In genomic region chr9:123717186-123718008, GRCm38 (mm10) we compare ENCODE assay signal across 8 mouse cellular contexts. TPM values are rescaled to one million over a fixed set of nuclear protein-coding genes. Genes with fewer than 3 reads are reported as not detected.
DNase-seq lines count a peak whose midpoint lies in the region; ATAC-seq and TF ChIP-seq lines count a peak whose summit lies in the region.

Lztfl1 (minus strand) TSS chr9:123717697.

- peak; percentile 65 for TF ChIP-seq POLR2A in CH12.LX (IDR thresholded peaks at IDR 0.05; ENCODE audit: low read depth, low read length)

- peak within 1 kb of the TSS; percentile 57; the same call in 1 of the 2 replicates for H3K4me2 ChIP-seq in CH12.LX (ENCODE audit: insufficient read depth, low read depth, poor library complexity, severe bottlenecking)
- peak within 1 kb of the TSS; percentile 79 for H3K4me2 ChIP-seq in forebrain, embryonic 11.5 days (ENCODE audit: low read depth, low read length, severe bottlenecking)
- peak within 1 kb of the TSS; percentile 91 for H3K4me2 ChIP-seq in heart, embryonic 16.5 days (ENCODE audit: low read depth, low read length)
- peak within 1 kb of the TSS; percentile 89 for H3K4me2 ChIP-seq in liver, embryonic 15.5 days
- H3K4me2 ChIP-seq in neural tube, embryonic 12.5 days (replicated peaks) = peak within 1 kb of the TSS; percentile 70

- in situ Hi-C loops in CH12.LX (cut with MboI; ENCODE audit: low pct_ligation_motif_present, low pct_unique_long_range_greater_than_20kb, low sequenced_read_pairs) = loop anchor here (10.0 kb wide), 1 partner anchor 47 kb away; no protein-coding TSS in a partner anchor

- H3K27ac ChIP-seq in CH12.LX (ENCODE audit: insufficient read depth, low read depth) = no peak within 1 kb of the TSS
- H3K27ac ChIP-seq in forebrain, embryonic 11.5 days (ENCODE audit: low read depth, low read length) = no peak within 1 kb of the TSS
- peak within 1 kb of the TSS; percentile 76 for H3K27ac ChIP-seq in heart, embryonic 16.5 days (ENCODE audit: low read length)
- H3K27ac ChIP-seq in liver, embryonic 15.5 days (replicated peaks) = peak within 1 kb of the TSS; percentile 86
- no peak within 1 kb of the TSS for H3K27ac ChIP-seq in neural tube, embryonic 12.5 days

- 1% methylated on average over 55 of the region's 55 CpGs for WGBS in forebrain, embryonic 11.5 days
- 1% methylated on average over 55 of the region's 55 CpGs for WGBS in heart, embryonic 16.5 days
- under 1% methylated on average over 54 of the region's 55 CpGs for WGBS in liver, embryonic 15.5 days (ENCODE audit: insufficient replicate concordance)
- WGBS in neural tube, embryonic 12.5 days = 1% methylated on average over 55 of the region's 55 CpGs

- H3K27me3 ChIP-seq in CH12.LX (replicated peaks) = peaks cover 2% of the 10 kb centered on the region
- H3K27me3 ChIP-seq in forebrain, embryonic 11.5 days (ENCODE audit: control insufficient read depth, insufficient read depth, low read length) = no peaks in the 10 kb centered on the region
- H3K27me3 ChIP-seq in heart, embryonic 16.5 days (ENCODE audit: control insufficient read depth, insufficient read depth, low read length) = no peaks in the 10 kb centered on the region
- peaks cover 9% of the 10 kb centered on the region; the same call in 1 of the 2 replicates for H3K27me3 ChIP-seq in liver, embryonic 15.5 days
- H3K27me3 ChIP-seq in neural tube, embryonic 12.5 days (replicated peaks) = no peaks in the 10 kb centered on the region

- H3K4me1 ChIP-seq in CH12.LX (ENCODE audit: control insufficient read depth in 1 of 2, insufficient read depth in 2 of 2) = peaks cover 5 to 14% of the 10 kb centered on the region in 2 experiments; a peak in 3 of 4 replicates
- H3K4me1 ChIP-seq in forebrain, embryonic 11.5 days (replicated peaks; ENCODE audit: control insufficient read depth, insufficient read depth, low read length) = no peaks in the 10 kb centered on the region
- peaks cover 6% of the 10 kb centered on the region for H3K4me1 ChIP-seq in heart, embryonic 16.5 days (ENCODE audit: control insufficient read depth, insufficient read depth, low read length)
- H3K4me1 ChIP-seq in liver, embryonic 15.5 days (replicated peaks) = peaks cover 12% of the 10 kb centered on the region
- H3K4me1 ChIP-seq in neural tube, embryonic 12.5 days = 0 out of 2 replicates have a peak, but pooled peaks cover 3% of the 10 kb centered on the region

- H3K4me3 ChIP-seq in CH12.LX (replicated peaks in 1 of 3; ENCODE audit: low read depth in 2 of 3, low read length in 2 of 3, poor library complexity in 1 of 3) = peak within 1 kb of the TSS; percentile 83 to 93 (median 87)
- peak within 1 kb of the TSS; percentile 88 for H3K4me3 ChIP-seq in forebrain, embryonic 11.5 days (ENCODE audit: low read depth, low read length)
- H3K4me3 ChIP-seq in heart, embryonic 16.5 days (ENCODE audit: low read length) = peak within 1 kb of the TSS; percentile 97
- peak within 1 kb of the TSS; percentile 89 for H3K4me3 ChIP-seq in liver, embryonic 15.5 days (replicated peaks)
- H3K4me3 ChIP-seq in neural tube, embryonic 12.5 days = peak within 1 kb of the TSS; percentile 92

- DNase-seq in CH12.LX (ENCODE audit: extremely low read depth) = peak; percentile 99
- DNase-seq in c-Kit-positive CD71-positive TER-119-negative erythroid progenitor cells, embryonic 14.5 days (ENCODE audit: low read depth) = peak; percentile 98
- DNase-seq in forebrain, embryonic 11.5 days (ENCODE audit: low spot score) = peak; percentile 96
- peak; percentile 98 to 99 for DNase-seq in kidney, postnatal 36 days
- peak; percentile 99 for DNase-seq in telencephalon, adult 2 months (ENCODE audit: low read depth, low spot score)

- dilution Hi-C loops in CH12.LX (cut with MboI; ENCODE audit: extremely low pct_ligation_motif_present, extremely low pct_unique_long_range_greater_than_20kb, low sequenced_read_pairs) = no loop called here

- peak; percentile 100 for ATAC-seq in forebrain, embryonic 11.5 days (replicated peaks; ENCODE audit: low FRiP score)
- peak; percentile 100 for ATAC-seq in heart, embryonic 16.5 days (replicated peaks; ENCODE audit: extremely low read depth, insufficient read depth, low FRiP score)
- peak; percentile 99 for ATAC-seq in liver, embryonic 15.5 days (ENCODE audit: insufficient read depth)
- ATAC-seq in neural tube, embryonic 12.5 days (ENCODE audit: low FRiP score, low read depth) = peak; percentile 99

- no peak for TF ChIP-seq CTCF in CH12.LX (conservative IDR thresholded peaks at IDR 0.05 in 1 of 2, IDR thresholded peaks at IDR 0.05 in 1 of 2; ENCODE audit: low read depth in 2 of 2, low read length in 2 of 2)

- peak within 1 kb of the TSS; percentile 71 for H3K9ac ChIP-seq in CH12.LX (ENCODE audit: insufficient read depth, low read depth)
- H3K9ac ChIP-seq in forebrain, embryonic 11.5 days (ENCODE audit: low read length) = peak within 1 kb of the TSS; percentile 74
- H3K9ac ChIP-seq in heart, embryonic 16.5 days (ENCODE audit: low read length) = peak within 1 kb of the TSS; percentile 90
- peak within 1 kb of the TSS; percentile 78 for H3K9ac ChIP-seq in liver, embryonic 15.5 days
- peak within 1 kb of the TSS; percentile 76 for H3K9ac ChIP-seq in neural tube, embryonic 12.5 days

- peaks cover 0 to under 1% of the 10 kb centered on the region in 2 experiments for H3K36me3 ChIP-seq in CH12.LX (replicated peaks in 1 of 2; ENCODE audit: control insufficient read depth in 1 of 2, insufficient read depth in 1 of 2, low read length in 1 of 2)
- no peaks in the 10 kb centered on the region for H3K36me3 ChIP-seq in forebrain, embryonic 11.5 days (ENCODE audit: control insufficient read depth, insufficient read depth, low read length)
- no peaks in the 10 kb centered on the region for H3K36me3 ChIP-seq in heart, embryonic 16.5 days (ENCODE audit: control insufficient read depth, insufficient read depth)
- H3K36me3 ChIP-seq in liver, embryonic 15.5 days (replicated peaks) = no peaks in the 10 kb centered on the region
- H3K36me3 ChIP-seq in neural tube, embryonic 12.5 days = no peaks in the 10 kb centered on the region

- TF ChIP-seq RAD21 in CH12.LX (IDR thresholded peaks at IDR 0.05; ENCODE audit: low read depth, low read length) = no peak

- H3K79me2 ChIP-seq in CH12.LX (replicated peaks; ENCODE audit: control insufficient read depth, extremely low read depth, insufficient read depth, poor library complexity, severe bottlenecking) = peaks cover 5% of the 10 kb centered on the region; the same call in 1 of the 2 replicates

- no peak for TF ChIP-seq EP300 in CH12.LX (IDR thresholded peaks at IDR 0.05; ENCODE audit: low read length)

- no peaks in the 10 kb centered on the region for H3K9me3 ChIP-seq in CH12.LX (replicated peaks; ENCODE audit: low read length)
- H3K9me3 ChIP-seq in forebrain, embryonic 11.5 days (ENCODE audit: control insufficient read depth, low read length) = no peaks in the 10 kb centered on the region
- no peaks in the 10 kb centered on the region for H3K9me3 ChIP-seq in heart, embryonic 16.5 days (replicated peaks; ENCODE audit: control insufficient read depth, low read length)
- H3K9me3 ChIP-seq in liver, embryonic 15.5 days (replicated peaks) = no peaks in the 10 kb centered on the region
- H3K9me3 ChIP-seq in neural tube, embryonic 12.5 days = no peaks in the 10 kb centered on the region

TF ChIP-seq in CH12.LX, 34 proteins besides CTCF, POLR2A, EP300 and RAD21 (continues in another document):
- TF ChIP-seq MAFK (IDR thresholded peaks at IDR 0.05; ENCODE audit: insufficient replicate concordance, low read length) (no peak), ZNF384 (IDR thresholded peaks at IDR 0.05; ENCODE audit: low read depth, low read length) (no peak), JUN (IDR thresholded peaks at IDR 0.05; ENCODE audit: insufficient read depth, low read depth, low read length) (no peak), BHLHE40 (IDR thresholded peaks at IDR 0.05; ENCODE audit: low read depth, low read length) (peak; percentile 59; the same call in 1 of the 2 replicates), CHD1 (IDR thresholded peaks at IDR 0.05; ENCODE audit: low read depth, low read length) (no peak), ZKSCAN1 (IDR thresholded peaks at IDR 0.05; ENCODE audit: borderline replicate concordance, low read depth, low read length) (no peak), KAT2A (IDR thresholded peaks at IDR 0.05; ENCODE audit: insufficient replicate concordance, low read length) (peak; percentile 60; the same call in 1 of the 2 replicates), MAX (IDR thresholded peaks at IDR 0.05; ENCODE audit: low read length) (peak; percentile 99), GABPA (IDR thresholded peaks at IDR 0.05; ENCODE audit: insufficient replicate concordance, low read depth, low read length) (no peak; the same call in 1 of the 2 replicates), IRF4 (IDR thresholded peaks at IDR 0.05; ENCODE audit: low read depth, low read length) (peak; percentile 40; the same call in 1 of the 2 replicates), NELFE (IDR thresholded peaks at IDR 0.05; ENCODE audit: low read depth, low read length) (no peak; the same call in 1 of the 2 replicates), MEF2A (IDR thresholded peaks at IDR 0.05; ENCODE audit: borderline replicate concordance, low read depth, low read length) (peak; percentile 40; the same call in 1 of the 2 replicates), CHD2 (IDR thresholded peaks at IDR 0.05; ENCODE audit: low read length) (no peak; the same call in 1 of the 2 replicates), ETS1 (conservative IDR thresholded peaks at IDR 0.05; ENCODE audit: low read depth, low read length) (no peak), HCFC1 (IDR thresholded peaks at IDR 0.05; ENCODE audit: low read depth, low read length) (peak; percentile 84), E2F4 (IDR thresholded peaks at IDR 0.05; ENCODE audit: insufficient replicate concordance, low read depth, low read length) (no peak), ELF1 (IDR thresholded peaks at IDR 0.05; ENCODE audit: low read depth, low read length) (peak; percentile 88), MAZ (IDR thresholded peaks at IDR 0.05; ENCODE audit: low read depth, low read length) (peak; percentile 84), PAX5 (IDR thresholded peaks at IDR 0.05; ENCODE audit: low read length) (no peak), USF1 (IDR thresholded peaks at IDR 0.05; ENCODE audit: low read depth, low read length) (peak; percentile 99), UBTF (IDR thresholded peaks at IDR 0.05; ENCODE audit: low read depth, low read length) (no peak), MYC (IDR thresholded peaks at IDR 0.05; ENCODE audit: low read depth, low read length) (peak; percentile 48; the same call in 1 of the 2 replicates)

RNA-seq across cellular contexts. Expression of gene Lztfl1, which starts in this region (rescaled TPM):
- total RNA-seq in CH12.LX (2012; rRNA removed) = 17.6 and 17.8 TPM in 2 replicates
- total RNA-seq in CH12.LX (2014; rRNA removed) = 25.6 and 35.7 TPM in 2 replicates
- polyA plus RNA-seq in CH12.LX (2012; ENCODE audit: insufficient read length, low read depth) = 28.3 and 36.7 TPM in 2 replicates
- 45.5 and 46.2 TPM in 2 replicates for polyA plus RNA-seq in forebrain, embryonic 11.5 days (2014; fragmentation: Nextera tagmentation; extraction: Ambion mirVana)
- 33.9 and 39.0 TPM in 2 replicates for polyA plus RNA-seq in heart, embryonic 16.5 days (2015; fragmentation: Nextera tagmentation; extraction: Ambion mirVana)
- polyA plus RNA-seq in liver, embryonic 15.5 days (2015; fragmentation: Nextera tagmentation; extraction: Ambion mirVana) = 16.4 and 17.4 TPM in 2 replicates
- 49.9 and 54.9 TPM in 2 replicates for polyA plus RNA-seq in neural tube, embryonic 12.5 days (2016; fragmentation: Nextera tagmentation; extraction: Ambion mirVana)

Comparison
In these comparisons a context has a peak if more than half of its experiments do, and no peak if none do; other contexts are left out.
1. H3K27ac ChIP-seq: peak in heart, embryonic 16.5 days (single experiment) and liver, embryonic 15.5 days (single experiment); none in CH12.LX (single experiment), forebrain, embryonic 11.5 days (single experiment) and neural tube, embryonic 12.5 days (single experiment).
2. Peak in every context shown above with its lines, with median percentiles within 50 percentile points of each other: DNase-seq, H3K4me2 ChIP-seq, H3K4me3 ChIP-seq, H3K9ac ChIP-seq and ATAC-seq.